Mouse (Mus musculus) myocyte (in vitro differentiated cells): Measurements from ENCODE around the gene Magi3. TPM values are rescaled to one million over a fixed set of nuclear protein-coding genes. Genes with fewer than 3 reads are reported as not detected.

ENCODE experiments used
- H3K27me3 ChIP-seq: one replicate; pipeline ENCODE4 v1.6.1; 2011; ENCODE audit not compliant: control insufficient read depth, insufficient read depth, insufficient read length
- H3K36me3 ChIP-seq: one replicate; pipeline ENCODE4 v1.6.1; 2011; ENCODE audit not compliant: control insufficient read depth, insufficient read depth
- H3K4me2 ChIP-seq: one replicate; pipeline ENCODE4 v1.6.1; 2011; ENCODE audit warnings: low read depth, control low read depth
- H3K4me3 ChIP-seq: one replicate; pipeline ENCODE4 v1.5.1; 2011; ENCODE audit warnings: mild to moderate bottlenecking, control low read depth, moderate library complexity
- H3K79me2 ChIP-seq: one replicate; pipeline ENCODE4 v1.6.1; 2011; ENCODE audit not compliant: control insufficient read depth, insufficient read depth
- H3ac ChIP-seq: one replicate; pipeline ENCODE4 v1.6.1; 2011; ENCODE audit not compliant: control insufficient read depth, insufficient read length
- CEBPB ChIP-seq: IDR thresholded peaks from 2 replicates; pipeline ENCODE4 v1.6.1; 2011; ENCODE audit warnings: mild to moderate bottlenecking, moderate library complexity; ENCODE audit not compliant: poor library complexity, insufficient read depth, severe bottlenecking
- E2F4 ChIP-seq: IDR thresholded peaks from one replicate; pipeline ENCODE4 v1.6.1; 2011; ENCODE audit warnings: mild to moderate bottlenecking, control low read depth, moderate library complexity; ENCODE audit not compliant: insufficient read depth
- MAX ChIP-seq: IDR thresholded peaks from one replicate; pipeline ENCODE4 v1.6.1; 2011; ENCODE audit warnings: low read depth, mild to moderate bottlenecking, control low read depth
- MYOD1 ChIP-seq, 3 experiments: IDR thresholded peaks; one replicate each; pipeline ENCODE4 v1.6.1; 2011; ENCODE audit warnings: control low read depth in 2 of 3, low read depth in 2 of 3, mild to moderate bottlenecking in 2 of 3, moderate library complexity in 1 of 3; ENCODE audit not compliant: insufficient read length in 2 of 3, control insufficient read depth in 1 of 3
- MYOG ChIP-seq, 3 experiments: IDR thresholded peaks; one replicate each; pipeline ENCODE4 v1.6.1; 2011; ENCODE audit warnings: control low read depth in 2 of 3, low read depth in 2 of 3, mild to moderate bottlenecking in 2 of 3; ENCODE audit not compliant: insufficient read length in 2 of 3, control insufficient read depth in 1 of 3, insufficient read depth in 1 of 3
- POLR2A ChIP-seq: IDR thresholded peaks from one replicate; pipeline ENCODE4 v1.6.1; 2011; ENCODE audit warnings: low read depth, mild to moderate bottlenecking, control low read depth, moderate library complexity; ENCODE audit not compliant: insufficient read length
- POLR2AphosphoS2 ChIP-seq: IDR thresholded peaks from one replicate; pipeline ENCODE4 v1.6.1; 2011; ENCODE audit warnings: low read depth, control low read depth; ENCODE audit not compliant: insufficient read length
- REST ChIP-seq: IDR thresholded peaks from one replicate; pipeline ENCODE4 v1.6.1; 2011; ENCODE audit warnings: mild to moderate bottlenecking, control low read depth, moderate library complexity; ENCODE audit not compliant: insufficient read depth, insufficient read length
- SRF ChIP-seq: IDR thresholded peaks from one replicate; pipeline ENCODE4 v1.6.1; 2011; ENCODE audit warnings: low read depth; ENCODE audit not compliant: control insufficient read depth, insufficient read length
- TCF12 ChIP-seq: IDR thresholded peaks from one replicate; pipeline ENCODE4 v1.6.1; 2011; ENCODE audit warnings: mild to moderate bottlenecking, control low read depth; ENCODE audit not compliant: poor library complexity, insufficient read depth, severe bottlenecking
- TCF3 ChIP-seq: IDR thresholded peaks from one replicate; pipeline ENCODE4 v1.6.1; 2011; ENCODE audit warnings: low read depth, control low read depth; ENCODE audit not compliant: insufficient read length
- USF1 ChIP-seq: IDR thresholded peaks from one replicate; pipeline ENCODE4 v1.6.1; 2011; ENCODE audit warnings: low read depth, mild to moderate bottlenecking, control low read depth, moderate library complexity
- polyA plus RNA-seq: library from polyadenylated mRNA; unstranded; fragments of >200 nt; fragmentation: generic; extraction: Trizol; gene quantifications from one replicate; pipeline ENCODE4 v1.2.1, GENCODE M21; 2012; ENCODE audit warnings: missing spikeins

Magi3 gene
- polyA plus RNA-seq, result 5.5 TPM

DNA sequence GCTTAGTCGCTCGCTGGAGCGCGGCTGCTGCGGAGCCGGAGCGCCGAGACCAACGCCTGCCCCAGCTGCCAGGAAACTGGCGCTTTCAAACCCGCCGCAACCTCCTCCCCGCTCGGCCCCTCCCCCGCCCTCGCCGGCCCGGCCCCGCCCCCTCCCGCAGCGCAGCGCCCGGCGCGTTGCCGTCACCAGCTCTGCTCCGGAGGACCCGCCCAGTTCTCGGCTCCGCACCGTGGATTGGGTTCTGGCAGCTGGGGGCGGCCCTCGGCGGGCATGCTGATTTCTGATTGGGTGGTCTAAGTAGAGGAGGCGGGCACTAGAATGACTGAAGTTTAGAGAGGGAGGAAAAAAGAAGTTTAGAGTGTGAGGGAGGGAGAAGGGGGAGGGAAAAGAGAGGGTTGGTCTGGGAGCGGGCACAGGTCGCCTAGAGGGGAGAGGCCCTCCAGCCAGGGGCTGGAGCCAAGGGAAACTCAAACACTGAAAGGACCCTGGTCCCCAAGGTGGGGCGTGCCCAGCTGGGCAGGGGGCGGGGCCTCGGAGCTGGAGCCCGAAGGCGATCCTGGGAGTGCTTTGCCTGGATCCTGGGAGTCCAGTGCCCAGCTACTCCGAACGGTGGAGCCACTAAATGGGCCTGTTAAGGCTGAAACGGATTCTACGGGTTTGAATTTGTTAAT lies at the start of gene Magi3:
Gene Magi3 (minus strand): TSS at position 80 of the 671 bp plus-strand sequence.
- H3ac ChIP-seq, result peak within 1 kb of the TSS; percentile 96
- H3K4me2 ChIP-seq, result peak within 1 kb of the TSS; percentile 93

DNA sequence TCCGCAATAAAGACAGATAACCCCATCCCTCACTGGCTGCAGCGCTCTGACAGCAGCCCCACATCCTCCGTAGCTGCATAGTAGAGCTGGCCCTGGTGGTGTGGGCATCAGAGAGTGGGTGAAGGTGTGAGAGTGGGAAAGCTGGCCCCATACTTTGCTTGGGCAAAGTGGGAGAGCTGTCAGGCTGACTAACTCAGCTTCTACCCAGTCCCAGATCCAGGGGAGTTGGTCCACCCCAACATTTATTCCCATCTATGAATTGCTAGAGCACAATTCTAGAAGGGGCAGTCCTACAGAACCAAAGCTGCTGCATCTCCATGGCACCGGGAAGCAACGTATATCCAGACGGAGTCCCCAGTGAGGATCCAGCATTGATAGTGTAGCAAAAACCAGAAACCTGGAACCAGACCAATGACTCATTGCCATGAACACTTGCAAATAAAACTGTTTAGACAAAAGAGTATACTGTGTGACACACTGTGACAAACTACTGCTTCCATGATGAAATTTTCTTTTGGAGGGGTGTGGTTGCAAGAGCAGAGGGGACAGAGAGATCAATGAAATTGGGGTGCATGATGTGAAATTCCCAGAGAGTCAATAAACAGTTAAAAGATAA lies 44.5 kb upstream of the Magi3 start:
- TF ChIP-seq REST (no peak), TCF12 (no peak), MYOG (IDR thresholded peaks at IDR 0.05; ENCODE audit: control insufficient read depth in 1 of 3, insufficient read depth in 1 of 3, insufficient read length in 2 of 3, low read depth in 2 of 3) (no peak), MAX (no peak), POLR2A (no peak), CEBPB (no peak)
- Histone ChIP-seq H3K36me3 (no peaks in the 10 kb centered on the region), H3ac (no peak overlapping the region), H3K27me3 (no peaks in the 10 kb centered on the region), H3K4me2 (no peak overlapping the region), H3K79me2 (no peaks in the 10 kb centered on the region), H3K4me3 (no peak overlapping the region)

More for the DNA sequence above, at the start of gene Magi3:
- TF ChIP-seq POLR2A (peak; percentile 97), CEBPB (no peak), REST (no peak), MYOG (IDR thresholded peaks at IDR 0.05; ENCODE audit: control insufficient read depth in 1 of 3, insufficient read depth in 1 of 3, insufficient read length in 2 of 3, low read depth in 2 of 3) (peak in 2 of 3 experiments; percentile 27 to 54), TCF3 (peak; percentile 3), MAX (no peak), E2F4 (no peak), TCF12 (no peak), SRF (no peak), MYOD1 (IDR thresholded peaks at IDR 0.05; ENCODE audit: control insufficient read depth in 1 of 3, insufficient read length in 2 of 3, low read depth in 2 of 3) (peak in 2 of 3 experiments; percentile 10 to 50), POLR2AphosphoS2 (peak; percentile 98), USF1 (no peak)
- H3K79me2 ChIP-seq, result peaks cover 36% of the 10 kb centered on the region
- H3K27me3 ChIP-seq, result no peaks in the 10 kb centered on the region
- H3K36me3 ChIP-seq, result no peaks in the 10 kb centered on the region
- H3K4me3 ChIP-seq, result peak within 1 kb of the TSS; percentile 72

DNA sequence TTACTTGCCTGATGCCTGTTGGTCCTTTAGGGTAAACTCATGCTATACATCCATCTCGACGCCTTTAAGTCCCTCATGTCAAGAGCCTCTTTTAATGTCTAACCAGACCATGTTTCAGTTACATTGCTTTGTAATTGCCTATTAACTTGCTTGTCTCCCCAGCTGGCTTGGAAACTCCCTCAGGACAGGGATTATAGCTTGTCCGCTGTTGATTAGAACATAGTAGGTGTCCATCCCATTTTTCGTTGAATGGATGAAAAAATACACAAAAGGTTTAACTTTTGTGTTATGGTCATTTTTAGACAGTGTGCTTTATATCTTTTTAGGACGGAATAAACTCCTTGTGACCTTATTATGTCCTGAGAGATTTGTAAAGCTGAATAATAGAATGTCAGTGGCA lies 40.0 kb upstream of the Magi3 start:
- Histone ChIP-seq H3K4me3 (no peak overlapping the region), H3ac (no peak overlapping the region), H3K79me2 (no peaks in the 10 kb centered on the region), H3K27me3 (no peaks in the 10 kb centered on the region), H3K4me2 (no peak overlapping the region), H3K36me3 (no peaks in the 10 kb centered on the region)
- TF ChIP-seq SRF (no peak), USF1 (no peak), MYOD1 (IDR thresholded peaks at IDR 0.05; ENCODE audit: control insufficient read depth in 1 of 3, insufficient read length in 2 of 3, low read depth in 2 of 3) (no peak), CEBPB (no peak), E2F4 (no peak), POLR2AphosphoS2 (no peak), TCF12 (no peak), REST (no peak), POLR2A (no peak), MYOG (IDR thresholded peaks at IDR 0.05; ENCODE audit: control insufficient read depth in 1 of 3, insufficient read depth in 1 of 3, insufficient read length in 2 of 3, low read depth in 2 of 3) (no peak), MAX (no peak), TCF3 (no peak)

DNA sequence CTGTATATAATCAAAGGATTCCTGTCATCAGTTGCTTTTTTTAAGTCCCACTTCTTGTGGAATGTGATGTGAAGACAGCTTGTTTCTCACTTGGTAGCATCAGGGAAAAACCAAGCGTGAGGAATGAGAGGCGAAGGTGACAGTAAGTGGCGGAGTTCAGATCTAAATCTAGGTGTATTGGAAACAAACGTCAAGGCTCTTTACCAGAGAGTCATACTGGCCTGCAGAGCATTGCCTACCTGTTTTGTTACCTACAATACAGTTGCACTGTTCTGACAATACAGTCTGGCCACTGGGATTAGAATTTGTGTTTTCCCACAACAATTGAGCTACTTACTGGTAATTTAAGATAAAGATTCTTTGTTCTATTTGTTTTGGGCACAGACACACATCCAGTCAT lies 39.0 kb upstream of the Magi3 start:
- Histone ChIP-seq H3K4me2 (no peak overlapping the region), H3K36me3 (no peaks in the 10 kb centered on the region), H3K27me3 (no peaks in the 10 kb centered on the region), H3K4me3 (no peak overlapping the region), H3K79me2 (no peaks in the 10 kb centered on the region), H3ac (no peak overlapping the region)
- TF ChIP-seq MYOG (IDR thresholded peaks at IDR 0.05; ENCODE audit: control insufficient read depth in 1 of 3, insufficient read depth in 1 of 3, insufficient read length in 2 of 3, low read depth in 2 of 3) (no peak), POLR2AphosphoS2 (no peak), E2F4 (no peak), USF1 (no peak), POLR2A (no peak), REST (no peak), SRF (no peak), MAX (no peak), TCF3 (no peak), MYOD1 (IDR thresholded peaks at IDR 0.05; ENCODE audit: control insufficient read depth in 1 of 3, insufficient read length in 2 of 3, low read depth in 2 of 3) (no peak), CEBPB (no peak), TCF12 (no peak)
